Comparison of ENCODE assay signal across 8 mouse cellular contexts in the genomic region with DNA sequence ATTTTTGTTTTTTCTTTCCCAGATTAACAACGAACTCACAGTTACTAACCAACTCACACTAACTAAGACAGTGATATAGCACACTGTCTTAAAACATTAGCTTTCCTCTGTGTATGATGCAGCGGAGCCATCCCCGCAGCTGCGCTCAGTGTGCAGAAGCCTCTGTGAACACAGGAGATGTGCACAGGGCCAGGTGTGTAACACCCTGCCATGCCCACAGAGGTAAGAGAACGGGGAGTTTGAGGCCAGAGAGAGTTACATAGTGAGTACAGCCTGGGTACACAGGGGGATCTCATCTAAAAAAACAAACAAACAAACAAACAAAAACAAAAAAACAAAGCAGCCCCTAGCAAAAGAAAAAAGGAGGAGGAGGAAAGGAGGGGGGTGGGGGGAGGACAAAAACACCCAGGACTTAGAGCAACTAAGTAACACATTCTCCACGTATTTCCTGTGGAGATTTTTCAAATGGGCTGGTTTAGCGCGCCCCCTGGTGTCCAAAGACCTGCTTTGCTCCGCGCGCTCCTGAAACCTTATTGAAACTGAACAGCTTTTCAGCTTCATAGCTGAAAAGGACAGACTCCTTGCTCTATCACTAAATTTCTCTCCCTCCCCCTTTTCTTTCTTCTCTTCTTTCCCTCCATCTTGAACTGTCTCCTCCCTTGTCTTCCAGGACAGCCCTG.
DNase-seq lines count a peak whose midpoint lies in the region; ATAC-seq and TF ChIP-seq lines count a peak whose summit lies in the region.

No protein-coding gene starts in this region.

- no peak overlapping the region for H3K4me2 ChIP-seq in kidney, postnatal 0 days (ENCODE audit: low read length)
- no peak overlapping the region for H3K4me2 ChIP-seq in liver, postnatal 0 days (ENCODE audit: low read depth, low read length)

- no peaks in the 10 kb centered on the region for H3K36me3 ChIP-seq in forebrain, embryonic 10.5 days (replicated peaks)
- no peaks in the 10 kb centered on the region for H3K36me3 ChIP-seq in kidney, postnatal 0 days (ENCODE audit: insufficient read depth, low read length)
- H3K36me3 ChIP-seq in liver, postnatal 0 days (replicated peaks; ENCODE audit: insufficient read depth, low read length) = no peaks in the 10 kb centered on the region

- TF ChIP-seq EP300 in liver, postnatal 0 days (IDR thresholded peaks at IDR 0.05; ENCODE audit: low read depth) = no peak

- H3K27me3 ChIP-seq in forebrain, embryonic 10.5 days (ENCODE audit: poor library complexity, severe bottlenecking) = peaks cover 36% of the 10 kb centered on the region
- no peaks in the 10 kb centered on the region for H3K27me3 ChIP-seq in kidney, postnatal 0 days (ENCODE audit: insufficient read depth, low read length)
- no peaks in the 10 kb centered on the region for H3K27me3 ChIP-seq in liver, postnatal 0 days (ENCODE audit: insufficient read depth, low read length)

- H3K4me1 ChIP-seq in forebrain, embryonic 10.5 days = peaks cover 20% of the 10 kb centered on the region
- H3K4me1 ChIP-seq in kidney, postnatal 0 days (replicated peaks; ENCODE audit: insufficient read depth, low read length) = no peaks in the 10 kb centered on the region
- no peaks in the 10 kb centered on the region for H3K4me1 ChIP-seq in liver, postnatal 0 days (ENCODE audit: insufficient read depth)

- 33% methylated on average over 11 of the region's 11 CpGs for WGBS in forebrain, embryonic 10.5 days
- WGBS in kidney, postnatal 0 days = 37% methylated on average over 11 of the region's 11 CpGs
- 31% methylated on average over 11 of the region's 11 CpGs for WGBS in liver, postnatal 0 days (ENCODE audit: insufficient replicate concordance)

- TF ChIP-seq CTCF in kidney, postnatal 0 days (IDR thresholded peaks at IDR 0.05; ENCODE audit: low read depth) = peak; percentile 91
- peak; percentile 74 for TF ChIP-seq CTCF in liver, postnatal 0 days (IDR thresholded peaks at IDR 0.05; ENCODE audit: low read depth)

- no peak for ATAC-seq in kidney, postnatal 0 days (replicated peaks; ENCODE audit: low FRiP score, low read depth)
- ATAC-seq in liver, postnatal 0 days = no peak

- H3K9me3 ChIP-seq in forebrain, embryonic 10.5 days = no peaks in the 10 kb centered on the region
- no peaks in the 10 kb centered on the region for H3K9me3 ChIP-seq in kidney, postnatal 0 days (replicated peaks; ENCODE audit: low read length)
- no peaks in the 10 kb centered on the region for H3K9me3 ChIP-seq in liver, postnatal 0 days (ENCODE audit: low read length)

- peak; percentile 16 to 59 for DNase-seq in urinary bladder, adult 18-20 months (ENCODE audit: low spot score in 2 of 2)
- no peak for DNase-seq in urinary bladder, postnatal 10 days (ENCODE audit: low spot score)
- DNase-seq in c-Kit-negative CD71-positive TER-119-positive erythroid progenitor cells, embryonic 14.5 days (ENCODE audit: low read depth, low spot score) = peak; percentile 9
- peak; percentile 74 for DNase-seq in forebrain, embryonic 10.5 days (ENCODE audit: extremely low spot score, low spot score)
- DNase-seq in kidney, postnatal 0 days (ENCODE audit: low spot score) = peak; percentile 78
- peak; percentile 69 for DNase-seq in liver, postnatal 0 days
- peak; percentile 81 for DNase-seq in right cerebral cortex, postnatal 14 days
- no peak for DNase-seq in T-cell, adult 2 months (ENCODE audit: low spot score)

- H3K9ac ChIP-seq in kidney, postnatal 0 days (ENCODE audit: low read depth, low read length) = no peak overlapping the region
- H3K9ac ChIP-seq in liver, postnatal 0 days (replicated peaks) = no peak overlapping the region

- H3K27ac ChIP-seq in forebrain, embryonic 10.5 days = no peak overlapping the region
- no peak overlapping the region for H3K27ac ChIP-seq in kidney, postnatal 0 days
- H3K27ac ChIP-seq in liver, postnatal 0 days (ENCODE audit: low read depth) = no peak overlapping the region

- H3K4me3 ChIP-seq in forebrain, embryonic 10.5 days = no peak overlapping the region
- H3K4me3 ChIP-seq in kidney, postnatal 0 days (replicated peaks; ENCODE audit: low read depth, low read length) = no peak overlapping the region
- no peak overlapping the region for H3K4me3 ChIP-seq in liver, postnatal 0 days (ENCODE audit: low read depth, low read length)

Comparison
In these comparisons a context has a peak if more than half of its experiments do, and no peak if none do; other contexts are left out.
1. DNase-seq: peak in urinary bladder, adult 18-20 months (2 of 2), c-Kit-negative CD71-positive TER-119-positive erythroid progenitor cells, embryonic 14.5 days (single experiment), forebrain, embryonic 10.5 days (single experiment), kidney, postnatal 0 days (single experiment), liver, postnatal 0 days (single experiment) and right cerebral cortex, postnatal 14 days (single experiment); none in urinary bladder, postnatal 10 days (single experiment) and T-cell, adult 2 months (single experiment).